Mouse (Mus musculus) forebrain, embryonic 10.5 days (tissue): Measurements from ENCODE around the gene Serpina10. TPM values are rescaled to one million over a fixed set of nuclear protein-coding genes. Genes with fewer than 3 reads are reported as not detected.
"Not testable (repeated sequence)": the region's sequence is repeated elsewhere in the genome, so short reads cannot be mapped to it uniquely, and the experiment has no call there.

Experiments used
- DNase-seq: peaks from one replicate; pipeline ENCODE4 v3.0.0-alpha.2; 2017; ENCODE audit warnings: low spot score; ENCODE audit errors: extremely low spot score
- H3K27ac ChIP-seq: fragments of 300-500 bp; sonication (generic); 2 replicates; pipeline ENCODE4 v1.5.1; 2016; ENCODE audit warnings: mild to moderate bottlenecking
- H3K27me3 ChIP-seq: fragments of 300-500 bp; sonication (generic); 2 replicates; pipeline ENCODE4 v1.6.1; 2016; ENCODE audit warnings: mild to moderate bottlenecking; ENCODE audit not compliant: poor library complexity, severe bottlenecking
- H3K36me3 ChIP-seq: fragments of 300-500 bp; sonication (generic); replicated peaks from 2 replicates; pipeline ENCODE4 v1.6.1; 2016; ENCODE audit warnings: mild to moderate bottlenecking, moderate library complexity
- H3K4me1 ChIP-seq: fragments of 300-500 bp; sonication (generic); 2 replicates; pipeline ENCODE4 v1.6.1; 2016
- H3K4me3 ChIP-seq: fragments of 300-500 bp; sonication (generic); 2 replicates; pipeline ENCODE4 v1.5.1; 2016; ENCODE audit warnings: mild to moderate bottlenecking, moderate library complexity
- H3K9me3 ChIP-seq: fragments of 300-500 bp; sonication (generic); 2 replicates; pipeline ENCODE4 v1.6.1; 2016; ENCODE audit warnings: mild to moderate bottlenecking, moderate library complexity
- WGBS: fragments of 180-500 bp; shearing (Covaris S2); methylation state at CpG from one replicate; pipeline ENCODE4 v1.1.7; 2016; 5-methylcytosine and 5-hydroxymethylcytosine counted together
- polyA plus RNA-seq: library from polyadenylated mRNA; unstranded; fragments of >200 nt; fragmentation: Nextera tagmentation; extraction: Ambion mirVana; gene quantifications from 2 replicates; pipeline ENCODE4 v1.2.1, GENCODE M21; 2016

Gene Serpina10
- not detected in 2 replicates for polyA plus RNA-seq

DNA sequence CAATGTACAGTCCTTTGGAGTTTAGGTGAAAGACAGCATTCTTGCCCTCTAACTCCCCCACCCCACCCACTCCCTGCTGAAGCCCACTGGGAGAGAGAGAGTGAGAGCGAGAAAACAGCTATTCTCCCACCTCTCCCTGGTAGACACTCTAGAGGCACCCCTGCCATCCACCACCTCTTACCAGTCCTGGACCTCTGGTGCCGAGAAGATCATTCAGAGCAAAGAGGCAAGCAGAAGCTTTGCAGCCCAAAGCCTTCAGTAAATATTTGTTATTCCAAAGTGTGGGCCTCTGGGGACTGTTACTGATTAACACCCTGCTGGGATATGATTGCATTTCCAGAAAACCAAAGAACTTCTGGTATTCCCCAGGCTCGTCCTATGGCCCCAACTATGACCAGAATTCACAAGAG is at the start of gene Serpina10:
Gene Serpina10, minus strand, starts transcription at position 242 of the 410 bp plus-strand sequence.
- no peak within 1 kb of the TSS for H3K4me3 ChIP-seq
- H3K36me3 ChIP-seq = no peaks in the 10 kb centered on the region
- no peaks in the 10 kb centered on the region for H3K9me3 ChIP-seq
- H3K27me3 ChIP-seq = no peaks in the 10 kb centered on the region
- DNase-seq = no peak
- H3K4me1 ChIP-seq = no peaks in the 10 kb centered on the region
- 83% methylated on average over 3 of the region's 3 CpGs for WGBS
- no peak within 1 kb of the TSS for H3K27ac ChIP-seq

DNA sequence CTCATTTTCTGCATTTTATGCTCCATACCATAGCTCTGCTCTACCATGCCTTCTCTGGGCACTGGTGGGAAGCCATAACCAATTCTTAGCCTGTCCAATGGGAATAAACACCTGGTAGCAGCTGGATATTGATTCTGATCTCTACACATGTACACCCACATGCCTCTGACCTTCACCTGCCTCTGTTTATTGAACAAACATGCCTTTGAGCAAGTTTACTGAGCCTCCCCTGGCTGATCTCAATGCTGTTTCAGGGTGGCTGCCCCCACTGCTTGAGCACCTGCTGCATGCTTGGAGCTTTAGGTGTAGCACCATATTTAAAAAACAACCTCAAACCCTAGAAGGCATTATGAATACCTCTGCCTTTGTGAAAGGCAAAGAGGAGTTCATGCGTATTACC is 48.6 kb upstream of the Serpina10 start:
- not testable (repeated sequence) for DNase-seq, H3K27me3 ChIP-seq, H3K4me3 ChIP-seq, H3K4me1 ChIP-seq, H3K27ac ChIP-seq, H3K36me3 ChIP-seq, H3K9me3 ChIP-seq
- WGBS = 92% methylated on average over 1 of the region's 1 CpGs

GRCm38 (mm10) chr12:103676039-103676438 is 44.8 kb upstream of the Serpina10 start, which contains the start of gene Serpina16:
Serpina16 (minus strand) TSS chr12:103676139.
- no peak for DNase-seq
- Histone ChIP-seq H3K4me1 (no peaks in the 10 kb centered on the region), H3K27ac (no peak within 1 kb of the TSS), H3K27me3 (no peaks in the 10 kb centered on the region), H3K9me3 (no peaks in the 10 kb centered on the region; the same call in 1 of the 2 replicates), H3K4me3 (no peak within 1 kb of the TSS), H3K36me3 (no peaks in the 10 kb centered on the region)
- 88% methylated on average over 1 of the region's 1 CpGs for WGBS

DNA sequence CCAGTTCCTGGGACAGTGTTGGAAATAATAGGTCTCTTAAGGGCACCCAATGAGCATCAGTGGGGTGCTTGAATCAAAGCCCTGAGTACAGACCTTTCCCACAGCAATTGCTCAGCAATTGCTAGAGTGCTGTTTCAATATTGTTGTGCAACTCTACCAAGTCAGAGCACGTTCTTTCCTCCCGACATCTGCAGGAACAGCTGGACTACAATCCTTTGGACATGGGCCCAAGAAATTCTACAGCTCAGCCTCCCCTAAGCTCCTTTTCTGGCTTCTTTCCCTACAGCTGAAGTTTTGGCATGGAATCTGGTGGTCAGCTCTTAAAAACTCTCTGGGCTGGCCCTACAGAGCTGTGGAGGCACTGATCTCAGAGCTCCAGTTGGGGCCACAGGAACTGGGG is 41.9 kb upstream of the Serpina10 start:
- no peaks in the 10 kb centered on the region for H3K4me1 ChIP-seq
- H3K9me3 ChIP-seq = no peaks in the 10 kb centered on the region; the same call in 1 of the 2 replicates
- DNase-seq = no peak
- 90% methylated on average over 2 of the region's 2 CpGs for WGBS
- H3K27ac ChIP-seq = no peak overlapping the region
- H3K36me3 ChIP-seq = no peaks in the 10 kb centered on the region
- no peak overlapping the region for H3K4me3 ChIP-seq
- H3K27me3 ChIP-seq = no peaks in the 10 kb centered on the region

GRCm38 (mm10) chr12:103671483-103671882 is 40.2 kb upstream of the Serpina10 start:
- H3K36me3 ChIP-seq = no peaks in the 10 kb centered on the region
- H3K4me1 ChIP-seq = no peaks in the 10 kb centered on the region
- no peaks in the 10 kb centered on the region for H3K27me3 ChIP-seq
- H3K27ac ChIP-seq = no peak overlapping the region
- H3K4me3 ChIP-seq = no peak overlapping the region
- no peaks in the 10 kb centered on the region; the same call in 1 of the 2 replicates for H3K9me3 ChIP-seq
- 79% methylated on average over 3 of the region's 3 CpGs for WGBS
- DNase-seq = no peak

DNA sequence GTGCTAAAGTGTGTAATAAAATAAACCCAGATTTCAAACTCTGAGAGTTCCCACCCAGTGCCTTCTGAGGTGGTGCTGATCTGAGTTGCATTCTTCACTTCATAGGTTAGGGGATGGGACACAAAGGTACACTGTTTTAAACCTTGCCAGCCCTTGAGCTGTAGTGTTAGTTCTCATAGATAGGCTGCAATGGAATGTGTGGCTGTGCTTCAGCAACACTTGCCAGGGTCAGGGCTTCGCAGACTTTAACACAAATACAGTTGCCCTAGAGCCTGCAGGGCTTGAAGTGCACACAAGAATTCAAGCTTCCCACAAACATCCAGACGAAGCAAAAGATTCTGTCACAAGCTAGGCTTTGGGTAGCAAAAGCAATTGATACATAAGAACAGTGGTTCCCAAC is 39.7 kb upstream of the Serpina10 start:
- DNase-seq = no peak
- no peaks in the 10 kb centered on the region for H3K4me1 ChIP-seq
- no peaks in the 10 kb centered on the region for H3K36me3 ChIP-seq
- H3K4me3 ChIP-seq = no peak overlapping the region
- no peaks in the 10 kb centered on the region for H3K27me3 ChIP-seq
- H3K27ac ChIP-seq = no peak overlapping the region
- H3K9me3 ChIP-seq = no peaks in the 10 kb centered on the region; the same call in 1 of the 2 replicates
- 80% methylated on average over 2 of the region's 2 CpGs for WGBS

- H3K4me1 ChIP-seq = no peaks in the 10 kb centered on the region
- no peaks in the 10 kb centered on the region; the same call in 1 of the 2 replicates for H3K9me3 ChIP-seq
- whole genome bisulfite sequencing = 90% methylated on average over 5 of the region's 5 CpGs
- no peaks in the 10 kb centered on the region for H3K36me3 ChIP-seq
- DNase-seq = no peak
- no peaks in the 10 kb centered on the region for H3K27me3 ChIP-seq
- H3K27ac ChIP-seq = no peak overlapping the region
- H3K4me3 ChIP-seq = no peak overlapping the region
Measured at GRCm38 (mm10) chr12:103670344-103670743, 39.1 kb upstream of the Serpina10 start.

DNA sequence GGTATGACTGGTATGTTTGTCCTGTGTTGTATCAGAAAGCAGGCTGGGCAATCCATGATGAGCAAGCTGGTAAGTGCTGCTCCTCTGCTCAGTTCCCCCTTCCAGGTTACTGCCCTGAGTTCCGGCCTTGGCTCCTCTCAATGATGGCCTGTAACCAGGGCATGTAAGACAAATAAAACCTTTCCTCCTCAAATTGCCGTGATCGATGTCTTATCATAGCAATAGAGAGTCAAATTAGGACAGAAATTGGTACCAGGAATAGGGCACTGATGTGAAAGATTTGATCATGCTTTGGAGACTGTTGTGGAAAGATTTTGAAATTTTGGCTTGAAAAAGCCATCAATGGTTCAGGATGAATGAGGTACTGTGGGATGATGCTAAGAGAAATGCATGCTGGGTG is 34.0 kb upstream of the Serpina10 start:
- Histone ChIP-seq H3K27me3 (no peaks in the 10 kb centered on the region), H3K4me1 (no peaks in the 10 kb centered on the region), H3K4me3 (no peak overlapping the region), H3K27ac (no peak overlapping the region), H3K9me3 (no peaks in the 10 kb centered on the region), H3K36me3 (no peaks in the 10 kb centered on the region)
- DNase-seq = no peak
- 87% methylated on average over 3 of the region's 3 CpGs for WGBS

GRCm38 (mm10) chr12:103662053-103662452 is 30.8 kb upstream of the Serpina10 start:
- not testable (repeated sequence) for DNase-seq, H3K27ac ChIP-seq, H3K9me3 ChIP-seq, H3K27me3 ChIP-seq, H3K4me3 ChIP-seq, H3K4me1 ChIP-seq, H3K36me3 ChIP-seq

GRCm38 (mm10) chr12:103660076-103660475 is 28.8 kb upstream of the Serpina10 start:
- H3K27me3 ChIP-seq = no peaks in the 10 kb centered on the region
- H3K9me3 ChIP-seq = no peaks in the 10 kb centered on the region
- no peak for DNase-seq
- H3K4me3 ChIP-seq = no peak overlapping the region
- no peaks in the 10 kb centered on the region for H3K36me3 ChIP-seq
- H3K4me1 ChIP-seq = no peaks in the 10 kb centered on the region
- H3K27ac ChIP-seq = no peak overlapping the region
- WGBS = 88% methylated on average over 5 of the region's 5 CpGs

GRCm38 (mm10) chr12:103659171-103659570 is 27.9 kb upstream of the Serpina10 start:
- Histone ChIP-seq H3K4me1 (no peaks in the 10 kb centered on the region), H3K4me3 (no peak overlapping the region), H3K36me3 (no peaks in the 10 kb centered on the region), H3K9me3 (no peaks in the 10 kb centered on the region), H3K27me3 (no peaks in the 10 kb centered on the region), H3K27ac (no peak overlapping the region)
- DNase-seq = no peak
- 88% methylated on average over 2 of the region's 2 CpGs for WGBS

DNA sequence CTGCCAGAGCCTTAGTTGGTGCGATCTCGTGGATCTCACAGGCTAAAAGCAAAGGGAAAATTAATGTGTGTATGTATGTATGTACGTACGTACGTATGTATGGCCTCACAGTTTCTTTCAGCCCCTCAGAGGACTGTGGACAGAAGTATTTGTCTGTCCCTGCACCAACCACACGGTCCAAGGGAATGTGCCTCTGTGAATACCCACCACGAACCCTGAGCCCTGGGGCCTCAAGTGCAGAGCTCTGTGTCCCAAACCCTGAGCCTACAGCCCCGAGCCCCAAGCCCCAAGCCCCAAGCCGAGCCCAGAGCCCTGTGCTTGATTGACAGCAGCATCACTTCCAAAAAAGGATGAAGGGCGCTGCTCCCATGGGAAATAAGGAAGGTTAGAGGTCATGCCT is 26.7 kb upstream of the Serpina10 start:
- Histone ChIP-seq H3K27ac (no peak overlapping the region), H3K36me3 (no peaks in the 10 kb centered on the region), H3K4me1 (no peaks in the 10 kb centered on the region), H3K4me3 (no peak overlapping the region), H3K9me3 (no peaks in the 10 kb centered on the region), H3K27me3 (no peaks in the 10 kb centered on the region)
- 87% methylated on average over 10 of the region's 10 CpGs for WGBS
- DNase-seq = no peak

GRCm38 (mm10) chr12:103656848-103657626 is 25.8 kb upstream of the Serpina10 start, which contains the start of gene Serpina6:
Serpina6 (minus strand) TSS chr12:103657212.
- DNase-seq = no peak
- 85% methylated on average over 9 of the region's 9 CpGs for WGBS
- no peak within 1 kb of the TSS for H3K4me3 ChIP-seq

More at GRCm38 (mm10) chr12:103656848-103657626, 25.8 kb upstream of the Serpina10 start, which contains the start of gene Serpina6:
- no peaks in the 10 kb centered on the region for H3K4me1 ChIP-seq
- no peaks in the 10 kb centered on the region for H3K9me3 ChIP-seq
- no peaks in the 10 kb centered on the region for H3K36me3 ChIP-seq
- H3K27me3 ChIP-seq = no peaks in the 10 kb centered on the region
- no peak within 1 kb of the TSS for H3K27ac ChIP-seq
